Mouse (Mus musculus): ENCODE measurements around the gene Myo9a.

DNA sequence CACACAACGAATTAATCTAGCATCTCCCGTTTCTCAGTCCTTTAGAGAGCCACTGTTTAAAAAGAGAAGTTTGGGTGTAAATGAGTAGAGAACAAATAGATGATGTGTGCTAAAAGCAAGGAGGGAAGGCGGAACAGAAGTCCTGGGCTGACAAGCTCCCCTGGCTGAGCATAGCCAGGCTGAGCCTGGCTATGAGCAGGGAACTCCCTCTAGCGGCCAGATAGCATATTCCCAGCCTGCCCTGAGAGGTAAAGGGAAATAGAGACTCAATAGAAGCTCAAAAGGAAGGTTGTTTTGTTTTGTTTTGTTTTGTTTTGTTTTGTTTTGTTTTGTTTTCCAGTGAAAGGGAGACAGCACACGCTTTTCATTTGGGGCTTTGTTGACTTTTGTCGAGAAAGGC lies 218.7 kb downstream of the Myo9a start:
- no peak for TF ChIP-seq RCOR1 (conservative IDR thresholded peaks at IDR 0.05; ENCODE audit: low read depth, low read length)
- TF ChIP-seq CTCF (conservative IDR thresholded peaks at IDR 0.05 in 1 of 2, IDR thresholded peaks at IDR 0.05 in 1 of 2; ENCODE audit: low read depth in 2 of 2, low read length in 2 of 2) = peak; percentile 83 to 88
- no peak for TF ChIP-seq MYC (IDR thresholded peaks at IDR 0.05; ENCODE audit: low read depth, low read length)
- TF ChIP-seq CHD1 (IDR thresholded peaks at IDR 0.05; ENCODE audit: low read depth, low read length) = no peak
- TF ChIP-seq TCF12 (IDR thresholded peaks at IDR 0.05; ENCODE audit: low read depth, low read length) = no peak
- TF ChIP-seq MXI1 (IDR thresholded peaks at IDR 0.05; ENCODE audit: low read depth, low read length) = no peak
- no peak for TF ChIP-seq EP300 (IDR thresholded peaks at IDR 0.05; ENCODE audit: low read length)
- TF ChIP-seq NRF1 (IDR thresholded peaks at IDR 0.05; ENCODE audit: low read depth, low read length) = no peak
